Mouse (Mus musculus) gastrocnemius, postnatal 36 days (tissue): ENCODE results near the gene Rlf. TPM values are rescaled to one million over a fixed set of nuclear protein-coding genes. Genes with fewer than 3 reads are reported as not detected.
A peak's percentile ranks its signal among the peaks of the same experiment; 100 is the strongest.

Source experiments
- DNase-seq, 2 experiments: peaks; one replicate each; pipeline ENCODE4 v3.0.0; 2022
- intact Hi-C: fragments of 180-260 bp; cut with DNase I; formaldehyde crosslinking; loops from one replicate; pipeline ENCODE4 v1.15.1; 2025
- long read RNA-seq, 2 experiments: library from polyadenylated mRNA; stranded (forward); transcript quantifications; one replicate each; pipeline ENCODE4 v2.0.0; 2021
- total RNA-seq, 2 experiments: library from RNA; stranded (reverse); gene quantifications; 2 replicates each; pipeline ENCODE4 v1.2.3; 2021

Gene Rlf
- 1 to 10 TPM; 6.8 to 7.6 TPM for total RNA-seq
- long read RNA-seq, experiment 1, partial matches to known transcripts = 0 of 1 reads
- long read RNA-seq, experiment 1, other reads (novel, unspliced or antisense) = 1 of 1 reads
- long read RNA-seq, experiment 2, partial matches to known transcripts = 0 of 2 reads
- long read RNA-seq, experiment 2, other reads (novel, unspliced or antisense) = 1 of 2 reads

DNA sequence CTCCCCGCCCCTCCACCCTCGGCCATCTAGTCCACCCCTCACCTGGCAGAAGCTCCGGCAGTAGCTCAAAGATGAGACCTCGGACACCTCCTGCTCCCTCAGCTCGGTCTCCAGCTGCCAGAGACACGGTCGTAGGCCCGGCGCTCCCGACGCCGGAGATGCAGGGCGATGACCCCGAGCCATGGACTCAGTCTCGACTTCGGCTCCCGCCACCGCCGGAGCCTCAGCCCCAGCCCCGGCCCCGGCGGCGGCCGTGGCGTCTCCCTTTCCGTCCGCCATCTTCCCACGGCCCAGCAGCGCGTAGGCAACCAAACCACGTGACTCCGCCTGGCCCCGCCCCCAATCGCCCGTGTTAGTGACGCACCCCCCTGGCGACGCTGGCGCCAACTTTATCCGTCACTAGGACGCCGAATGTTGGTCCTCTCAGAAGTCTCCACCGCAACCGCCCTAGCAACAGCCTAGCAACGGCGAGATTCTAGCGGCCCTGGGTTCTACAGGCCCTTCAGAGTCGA, at the start of gene Rlf:
Gene Rlf (minus strand): TSS at position 292 of the 512 bp plus-strand sequence.
- peak; percentile 98 to 99 for DNase-seq
- intact Hi-C loops = loop anchor here (5.0 kb wide), 2 partner anchors 58 to 133 kb away; no protein-coding TSS in a partner anchor

DNA sequence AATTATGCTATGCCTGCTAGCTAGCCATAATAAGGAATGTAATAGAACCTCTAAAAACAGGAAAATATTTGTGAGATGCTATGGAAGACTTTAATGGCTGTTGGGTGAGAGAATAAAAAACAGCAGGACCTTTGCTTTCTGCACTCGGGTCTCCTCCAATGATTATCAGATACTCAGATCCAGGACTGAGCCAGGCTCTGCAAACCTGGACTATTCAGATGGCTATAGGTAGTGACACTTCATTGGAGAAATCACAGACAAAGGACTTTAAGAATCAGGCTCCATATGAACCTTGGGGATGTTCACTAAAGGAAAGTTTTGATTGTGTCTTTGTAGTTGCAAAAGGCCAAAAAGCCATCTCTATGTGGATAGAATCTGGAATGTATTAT, 26.7 kb upstream of the Rlf start:
- DNase-seq = no peak
- intact Hi-C loops = no loop called here

DNA sequence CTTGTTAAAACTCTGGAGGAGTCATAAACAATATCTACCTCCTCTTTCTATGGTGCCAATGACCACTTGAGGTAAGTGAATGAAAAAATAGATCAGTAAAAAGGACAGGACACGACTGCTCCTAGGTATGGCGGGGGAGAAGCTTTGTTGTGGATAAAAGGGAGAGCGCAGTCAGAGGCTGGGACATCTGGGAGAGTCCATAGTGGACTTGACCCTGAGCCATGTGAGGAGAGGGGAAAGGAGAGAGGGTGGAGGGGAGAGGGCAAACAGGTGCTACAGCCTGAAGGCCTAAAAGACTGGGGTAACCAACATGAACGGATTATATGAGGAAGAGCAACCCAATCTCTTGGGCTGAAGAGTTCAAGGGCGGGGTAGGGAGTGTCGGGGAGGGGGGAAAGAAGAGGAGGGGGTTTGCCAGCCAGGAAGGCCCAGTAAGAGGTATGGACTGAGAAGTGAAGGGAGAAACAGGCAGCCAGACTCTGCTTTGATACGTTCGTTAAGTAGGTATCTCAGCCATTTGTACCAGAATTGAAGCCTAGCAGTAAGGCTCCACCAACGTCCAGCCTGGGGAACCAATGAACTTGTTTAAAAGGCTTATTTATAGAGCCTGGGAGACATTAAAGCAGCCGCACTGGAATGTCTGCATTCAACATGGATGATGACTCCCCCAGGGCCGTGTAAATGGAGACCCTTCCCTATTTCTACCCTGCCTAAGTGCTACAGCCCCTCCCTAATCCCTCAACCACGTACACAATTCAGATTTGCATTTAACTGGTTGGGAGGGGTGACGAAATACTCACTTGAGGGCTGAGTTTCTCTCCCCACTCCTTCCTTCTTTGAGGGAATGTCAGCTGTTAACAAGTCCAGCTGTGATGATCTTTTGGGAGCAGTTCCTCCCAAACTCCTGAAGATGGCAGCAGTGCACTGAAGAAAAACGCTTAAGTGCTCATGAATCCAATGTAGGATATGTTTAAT, 26.0 kb upstream of the Rlf start:
- no peak for DNase-seq
- intact Hi-C loops = no loop called here

DNA sequence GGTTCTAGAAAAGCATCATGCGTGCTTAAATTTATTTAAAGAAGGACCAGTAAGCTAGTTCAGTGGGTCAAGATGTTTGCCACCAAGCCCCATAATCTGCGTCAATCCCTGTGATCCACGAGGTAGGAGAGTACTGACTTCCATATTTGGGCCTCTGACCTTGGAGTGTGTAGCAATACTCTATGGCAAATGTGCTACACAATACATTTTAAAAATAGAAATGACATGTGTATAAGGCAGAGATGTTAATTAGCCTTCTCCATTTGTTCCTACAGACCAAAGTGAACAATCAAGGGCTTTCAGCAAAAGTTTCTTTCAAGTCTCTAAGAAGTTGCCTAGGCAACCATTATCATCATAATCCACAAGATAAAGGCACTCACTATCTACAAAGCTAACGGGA, 25.0 kb upstream of the Rlf start:
- no peak for DNase-seq
- intact Hi-C loops = loop anchor here (10.0 kb wide), 1 partner anchor 255 kb away; no protein-coding TSS in a partner anchor

DNA sequence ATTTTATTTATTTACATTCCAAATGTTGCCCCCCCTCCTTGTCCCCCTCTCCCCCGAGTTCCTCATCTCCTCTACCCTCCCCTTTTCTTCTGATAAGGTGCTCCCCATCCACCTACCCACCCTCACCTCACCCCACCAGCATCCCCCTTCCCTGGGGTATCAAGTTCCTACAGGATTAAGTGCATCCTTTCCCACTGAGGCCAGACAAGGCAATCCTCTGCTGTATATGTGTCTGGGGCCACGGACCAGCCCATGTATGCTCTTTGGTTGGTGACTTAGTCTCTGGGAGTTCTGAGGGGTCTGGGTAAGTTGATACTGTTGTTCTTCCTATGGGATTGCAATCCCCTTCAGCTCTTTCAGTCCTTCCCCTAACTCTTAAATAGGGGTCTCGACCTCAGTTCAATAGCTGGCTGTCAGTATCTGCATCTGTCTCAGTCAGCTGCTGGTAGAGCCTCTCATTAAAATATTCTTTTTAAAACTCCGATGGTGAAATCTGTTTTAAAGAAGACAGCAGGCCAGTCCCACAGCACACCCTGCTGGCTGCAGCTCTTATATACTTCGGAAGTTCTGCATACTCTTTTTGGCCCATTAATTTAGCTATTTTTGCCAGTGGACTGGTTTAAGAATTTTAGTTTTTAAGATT, 17.0 kb upstream of the Rlf start:
- intact Hi-C loops = loop anchor here (1.0 to 10.0 kb wide), 2 partner anchors 204 to 247 kb away; no protein-coding TSS in a partner anchor
- DNase-seq = no peak

DNA sequence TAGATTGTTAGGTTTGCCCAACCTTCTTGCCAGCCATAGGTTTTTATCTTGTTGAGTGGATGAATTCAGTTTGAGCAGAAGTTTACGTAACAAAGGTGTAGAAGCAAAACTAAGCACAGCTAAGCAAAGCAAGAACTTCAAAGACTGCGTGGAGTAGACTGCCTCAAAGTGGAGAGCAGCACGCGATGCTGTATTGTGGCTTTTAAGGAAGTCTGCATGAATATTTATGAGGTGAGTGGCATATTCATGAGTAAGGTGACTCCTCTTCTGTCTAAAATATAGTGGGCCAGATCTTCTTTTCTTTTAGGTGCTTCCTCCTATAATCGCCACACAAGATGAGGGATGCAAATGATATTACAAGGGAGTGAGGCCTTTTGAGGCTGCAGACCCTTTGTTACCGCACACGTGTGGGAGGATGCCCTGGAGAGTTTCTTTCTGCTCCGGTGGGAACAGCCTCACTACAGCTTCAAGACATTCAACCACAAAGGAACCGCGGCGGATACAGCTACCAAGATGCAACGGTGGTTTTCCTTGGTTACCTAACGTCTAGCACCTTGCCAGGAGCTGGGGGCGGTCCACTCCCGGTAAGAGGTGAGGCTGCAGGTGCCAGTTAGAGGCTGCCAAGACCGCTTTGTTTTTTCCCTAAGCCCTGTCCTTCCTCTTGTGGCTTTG, 16.2 kb upstream of the Rlf start:
- intact Hi-C loops = loop anchor here (10.0 kb wide), 1 partner anchor 246 kb away; no protein-coding TSS in a partner anchor

DNA sequence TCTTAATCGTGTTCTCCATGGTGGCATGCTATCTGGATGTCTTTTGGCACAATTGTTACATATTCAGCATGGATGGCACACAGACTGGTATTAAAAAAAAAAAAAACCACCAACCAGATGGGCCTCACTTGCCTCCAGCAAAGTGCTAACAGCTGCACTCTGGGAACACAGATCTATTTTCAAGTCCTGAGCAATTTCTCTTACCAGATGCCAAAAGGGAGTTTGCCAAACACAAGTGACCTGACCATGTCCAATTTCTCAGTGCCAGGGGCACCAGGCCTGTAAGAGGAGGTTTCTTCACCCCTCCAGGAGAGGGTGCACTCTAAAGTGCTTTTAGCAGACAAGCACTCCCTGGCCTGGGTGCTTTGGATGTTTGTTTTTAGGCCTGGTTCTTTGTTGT, 12.2 kb upstream of the Rlf start:
- no peak for DNase-seq
- intact Hi-C loops = no loop called here

More for the DNA sequence above, 16.2 kb upstream of the Rlf start:
- no peak for DNase-seq

DNA sequence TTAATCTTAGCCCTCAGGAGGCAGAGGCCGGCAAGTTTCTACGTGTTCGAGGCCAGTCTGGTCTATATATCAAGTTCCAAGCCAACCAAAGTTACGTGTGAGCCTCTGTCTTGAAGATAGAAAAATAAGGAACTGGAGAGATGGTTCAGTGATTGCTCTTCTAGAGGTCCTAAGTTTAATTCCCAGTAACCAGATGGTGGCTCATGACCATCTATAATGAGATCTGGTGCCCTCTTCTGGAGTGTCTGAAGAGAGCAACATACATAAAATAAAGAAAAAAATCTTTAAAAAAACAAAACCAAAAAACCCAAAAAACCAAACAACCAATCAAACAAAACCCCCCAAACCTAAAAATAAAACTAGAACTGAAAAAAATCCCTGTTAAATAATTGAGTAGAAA, 10.3 kb upstream of the Rlf start:
- DNase-seq = no peak
- intact Hi-C loops = no loop called here

DNA sequence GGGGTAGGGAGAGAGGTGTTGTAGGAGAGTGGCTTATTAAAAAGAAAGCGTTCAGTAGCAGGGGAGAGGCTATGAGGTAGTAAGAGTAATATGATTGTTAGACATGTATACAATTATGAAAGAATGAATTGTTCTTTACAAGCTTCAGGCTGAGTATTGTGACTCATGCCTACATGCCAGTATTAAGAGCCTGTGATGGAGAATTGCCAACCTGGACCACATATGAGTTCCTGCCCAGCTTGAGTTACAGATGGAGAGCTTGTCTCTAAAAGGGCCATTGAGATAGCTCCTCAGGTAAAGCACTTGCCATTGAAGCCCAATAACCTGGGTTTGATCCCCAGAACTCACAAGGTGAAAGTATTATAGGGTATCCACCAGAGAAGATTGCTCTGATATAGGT, 8.3 kb upstream of the Rlf start:
- intact Hi-C loops = no loop called here
- no peak for DNase-seq

DNA sequence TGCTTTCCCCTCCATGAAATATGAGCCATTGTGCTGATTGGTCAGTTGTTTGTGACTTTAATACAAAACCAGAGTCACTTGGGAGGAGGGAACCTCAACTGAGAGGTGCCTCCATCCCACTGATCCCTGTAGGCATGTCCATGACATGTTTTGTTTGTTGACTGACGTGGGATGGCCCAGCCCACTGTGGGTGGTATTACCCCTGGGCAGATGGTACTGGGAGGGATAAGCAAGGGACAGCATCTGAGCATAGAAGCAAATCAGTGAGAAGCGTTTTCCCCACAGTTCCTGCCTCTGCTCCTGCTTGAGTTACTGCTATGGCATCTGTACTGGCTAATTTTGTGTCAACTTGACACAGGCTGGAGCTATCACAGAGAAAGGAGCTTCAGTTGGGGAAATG, 1.3 kb upstream of the Rlf start:
- intact Hi-C loops = loop anchor here (5.0 kb wide), 2 partner anchors 59 to 134 kb away; no protein-coding TSS in a partner anchor
- DNase-seq = no peak

DNA sequence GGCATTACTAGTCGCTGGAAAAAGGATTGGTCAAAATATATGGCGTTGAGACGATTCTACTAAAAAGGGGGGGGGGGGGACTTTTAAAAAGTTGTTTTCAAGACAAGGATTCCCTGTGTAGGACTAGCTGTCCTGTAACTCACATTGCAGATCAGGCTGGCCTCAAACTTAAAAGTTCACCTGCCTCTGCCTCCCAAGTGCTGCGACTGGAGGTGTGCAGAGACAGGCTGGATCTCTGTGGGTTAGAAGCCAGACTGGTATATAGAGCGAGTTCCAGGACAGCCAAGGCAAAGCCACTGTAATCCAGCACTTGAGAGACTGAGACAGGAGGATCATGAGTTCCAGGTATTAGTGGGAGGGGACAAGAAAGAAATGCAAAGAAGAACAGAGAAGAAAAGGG, 605 bp upstream of the Rlf start:
- intact Hi-C loops = loop anchor here (5.0 kb wide), 2 partner anchors 58 to 133 kb away; no protein-coding TSS in a partner anchor
- DNase-seq = no peak

DNA sequence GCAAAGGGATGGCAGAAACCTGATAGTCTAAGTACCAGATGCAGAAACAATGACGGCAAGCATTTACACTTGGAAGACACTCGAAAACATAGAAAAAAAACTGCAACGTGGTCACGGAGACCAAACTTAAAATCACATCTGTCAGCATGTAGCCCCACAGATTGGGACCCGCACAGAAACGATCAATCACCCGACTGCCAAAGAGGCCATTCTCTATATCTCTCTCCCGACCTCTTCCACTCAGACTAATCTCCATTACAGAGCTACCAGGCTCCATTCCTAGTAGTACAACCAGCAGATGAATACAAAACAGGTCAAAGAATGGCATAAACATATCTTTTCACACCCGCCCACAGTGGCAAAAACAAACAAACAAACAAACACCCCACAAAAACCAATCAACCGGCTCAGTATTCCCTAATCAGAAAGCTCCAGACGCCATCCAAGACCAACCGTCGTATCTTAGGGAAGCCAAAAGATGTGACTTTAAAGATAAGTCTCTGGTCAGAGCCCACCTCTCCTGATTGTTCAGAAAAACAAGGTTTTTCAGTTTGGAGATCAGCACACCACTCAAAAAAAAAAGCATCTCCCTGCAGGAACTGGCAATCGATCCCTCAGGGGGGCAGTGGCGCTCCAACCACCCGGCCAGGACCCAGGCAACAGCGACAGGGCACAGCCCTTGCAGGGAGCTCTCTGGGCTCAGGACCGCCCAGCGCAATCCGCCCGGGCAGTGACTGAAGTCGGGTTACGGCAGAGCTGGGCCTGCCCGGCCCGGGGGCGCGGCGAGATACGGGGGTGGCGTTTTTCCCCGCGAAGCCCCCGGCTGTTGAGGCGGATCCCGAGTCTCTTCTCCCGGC, 720 bp downstream of the Rlf start:
- intact Hi-C loops = no loop called here
- DNase-seq = peak in 1 of 2 experiments; percentile 17

DNA sequence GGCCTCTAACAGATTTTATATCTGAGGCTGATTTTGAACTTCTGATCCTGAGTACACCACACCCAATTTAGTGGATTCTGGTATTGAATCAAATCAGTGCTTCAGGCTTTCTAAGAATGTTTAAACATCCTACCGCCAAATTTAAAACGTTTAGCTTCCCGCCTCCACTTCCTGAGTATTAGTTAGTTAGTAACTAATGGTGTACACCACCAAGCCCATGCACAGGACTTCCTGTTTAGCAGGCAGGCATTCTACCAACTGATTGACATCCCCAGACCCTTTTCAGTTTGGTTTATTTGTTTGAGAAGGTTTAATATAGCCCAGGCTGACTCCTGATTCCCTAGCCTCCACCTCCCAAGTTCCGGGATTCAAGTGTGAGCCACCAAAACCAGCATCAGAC, 6.0 kb downstream of the Rlf start:
- intact Hi-C loops = no loop called here
- no peak for DNase-seq

DNA sequence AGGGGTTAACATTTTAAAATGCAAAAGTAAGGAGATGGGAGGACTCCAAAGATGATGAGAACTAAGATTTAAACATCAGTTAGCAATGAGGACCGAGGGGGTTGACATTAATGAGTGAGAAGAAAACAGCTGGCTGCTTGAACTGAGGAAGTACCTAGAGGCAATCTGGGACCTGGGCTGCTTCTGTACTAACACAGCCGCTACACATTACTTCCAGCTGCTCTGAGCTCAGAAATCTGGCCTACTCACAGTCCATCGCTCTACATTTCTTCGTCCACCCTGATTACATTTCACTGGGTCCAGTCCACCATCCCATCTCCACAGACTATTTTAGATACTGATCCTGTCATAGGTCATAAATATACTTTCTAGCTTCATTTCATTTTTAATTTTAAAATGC, 17.0 kb downstream of the Rlf start:
- intact Hi-C loops = no loop called here
- no peak for DNase-seq

DNA sequence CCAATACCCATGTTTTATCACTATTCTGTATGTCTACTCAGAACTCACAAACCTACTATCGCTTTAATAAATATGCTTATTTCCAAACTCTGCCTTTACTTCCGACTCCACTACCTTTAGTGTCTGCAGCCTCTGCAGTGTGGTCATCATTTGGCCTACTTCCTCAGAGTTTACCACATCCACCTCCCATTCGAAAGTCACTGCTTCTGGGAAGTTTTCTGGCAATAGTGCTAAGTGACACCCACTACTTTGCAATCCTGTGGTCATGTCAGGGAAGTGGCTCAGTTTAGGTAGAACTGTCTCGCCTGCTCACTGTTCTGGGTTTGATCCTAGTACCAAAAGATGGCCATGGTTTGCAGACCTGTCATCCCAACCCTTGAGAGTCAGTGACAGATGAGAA, 17.9 kb downstream of the Rlf start:
- no peak for DNase-seq
- intact Hi-C loops = no loop called here

DNA sequence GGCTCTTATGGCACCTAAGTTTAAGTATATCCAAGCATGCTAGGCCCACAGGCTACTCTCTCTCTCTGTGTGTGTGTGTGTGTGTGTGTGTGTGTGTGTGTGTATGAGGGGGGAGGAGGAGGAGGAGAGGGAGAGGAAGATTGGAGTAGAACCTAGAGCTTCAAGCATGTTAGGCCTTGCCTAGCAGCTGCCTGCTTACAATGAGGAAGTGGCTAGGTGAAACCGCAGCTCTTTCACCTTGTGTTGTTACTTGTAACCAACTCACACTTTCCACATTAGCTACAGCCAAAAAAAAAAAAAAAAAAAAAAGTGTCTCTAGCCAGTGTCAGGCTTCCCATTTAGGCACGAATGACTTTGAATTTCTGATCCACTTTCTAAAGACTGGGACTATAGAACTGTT, 18.7 kb downstream of the Rlf start:
- intact Hi-C loops = no loop called here
- DNase-seq = no peak

DNA sequence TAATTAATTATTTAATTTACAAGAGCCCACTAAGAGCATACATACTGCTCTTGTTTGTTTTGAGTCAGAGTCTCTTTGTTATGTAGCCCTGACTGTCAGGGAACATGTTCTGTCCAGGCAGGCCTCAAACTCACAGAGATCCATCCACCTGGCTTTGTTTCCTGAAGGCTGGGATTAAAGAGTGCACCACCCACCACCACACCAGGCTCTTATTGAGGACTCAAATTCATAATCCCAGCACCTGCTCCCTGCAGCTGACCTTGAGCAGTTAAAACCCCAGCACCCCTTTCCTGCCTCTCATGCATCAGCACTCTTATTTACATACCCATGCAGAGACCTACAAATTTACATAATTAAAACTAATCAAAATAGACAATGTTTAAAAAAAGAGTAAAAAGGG, 20.1 kb downstream of the Rlf start:
- intact Hi-C loops = no loop called here
- no peak for DNase-seq

DNA sequence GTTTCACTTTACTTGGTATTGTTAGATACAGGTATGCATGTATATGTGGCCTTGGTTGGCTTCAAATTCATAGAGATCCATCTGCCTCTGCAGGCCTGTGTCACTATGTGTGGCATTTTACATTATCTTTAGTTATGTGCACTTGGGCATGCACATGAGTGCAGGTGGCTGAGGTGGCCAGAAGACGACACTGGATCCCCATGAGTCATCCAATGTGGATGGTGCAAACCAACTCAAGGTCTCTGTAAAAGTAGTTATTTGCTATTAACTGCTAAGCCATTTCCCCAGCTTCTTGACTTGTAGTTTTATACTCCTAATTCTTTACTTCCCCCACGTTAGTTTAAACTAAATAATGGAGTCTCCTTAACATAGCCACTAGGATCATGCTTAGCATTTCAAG, 22.6 kb downstream of the Rlf start:
- intact Hi-C loops = no loop called here
- no peak for DNase-seq

DNA sequence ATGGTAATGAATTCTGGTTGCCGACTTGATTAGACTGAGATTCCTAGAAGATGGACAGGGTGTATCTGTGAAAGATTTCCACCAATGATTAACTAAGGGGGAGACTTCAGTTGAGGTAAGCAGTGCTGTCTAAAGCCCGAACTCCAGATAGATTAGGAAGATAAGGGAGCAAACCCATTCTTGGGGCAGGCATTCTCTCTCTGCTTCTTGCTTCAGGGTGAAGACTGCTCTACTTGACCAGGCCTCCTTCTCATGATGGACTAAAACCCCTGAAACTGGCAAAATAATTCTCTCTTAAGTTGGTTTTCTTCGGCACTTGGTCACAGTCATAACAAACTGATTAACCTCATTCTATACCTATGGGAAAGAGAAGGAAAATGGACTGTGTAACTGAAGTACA, 25.5 kb downstream of the Rlf start:
- intact Hi-C loops = no loop called here
- DNase-seq = no peak
